Mouse (Mus musculus) embryo, embryonic 10.5 days (tissue): Measurements from ENCODE around the gene Styxl1.

Experiments used
- DNase-seq: peaks from one replicate; pipeline ENCODE4 v3.0.0-alpha.2; 2015; ENCODE audit warnings: low spot score

Styxl1 gene

DNA sequence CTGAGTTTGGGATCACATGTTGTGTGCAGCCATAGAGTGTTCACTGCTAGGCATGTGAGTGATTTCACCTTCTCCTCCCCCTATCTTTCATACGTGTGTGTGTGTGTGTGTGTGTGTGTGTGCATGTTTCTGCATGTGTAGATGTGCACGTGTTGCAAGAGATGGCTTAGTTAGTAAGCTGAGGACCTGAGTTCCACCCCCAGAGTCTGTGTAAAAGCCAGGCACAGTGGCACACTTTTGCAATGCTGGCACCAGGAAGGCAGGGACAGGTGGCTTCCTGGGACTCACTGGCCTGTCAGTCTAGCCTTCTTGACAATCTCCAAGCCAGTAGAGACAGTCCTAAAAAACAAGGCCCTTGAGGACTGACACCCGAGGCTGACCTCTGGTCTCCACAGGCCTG, 13.2 kb downstream of the Styxl1 start:
- DNase-seq, result no peak

DNA sequence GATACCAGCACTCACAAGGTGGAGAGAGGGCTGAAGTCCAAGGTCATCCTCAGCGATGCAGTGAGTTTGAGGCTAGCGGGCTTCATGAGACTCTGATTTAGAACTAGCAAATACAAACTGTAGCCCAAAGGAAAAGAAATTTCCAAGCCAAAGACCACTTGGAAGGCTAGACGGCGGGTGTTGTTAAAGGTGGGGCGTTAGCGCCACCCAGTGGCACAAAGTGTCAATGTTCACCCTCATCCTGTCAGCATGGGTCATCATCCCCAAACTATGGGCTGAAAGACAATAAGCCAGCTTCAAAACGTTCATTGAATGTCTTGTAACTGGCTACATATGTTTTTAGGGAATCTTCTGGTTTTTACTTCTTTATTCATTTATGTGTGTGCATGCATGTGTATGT, 14.7 kb downstream of the Styxl1 start:
- DNase-seq, result peak; percentile 89

DNA sequence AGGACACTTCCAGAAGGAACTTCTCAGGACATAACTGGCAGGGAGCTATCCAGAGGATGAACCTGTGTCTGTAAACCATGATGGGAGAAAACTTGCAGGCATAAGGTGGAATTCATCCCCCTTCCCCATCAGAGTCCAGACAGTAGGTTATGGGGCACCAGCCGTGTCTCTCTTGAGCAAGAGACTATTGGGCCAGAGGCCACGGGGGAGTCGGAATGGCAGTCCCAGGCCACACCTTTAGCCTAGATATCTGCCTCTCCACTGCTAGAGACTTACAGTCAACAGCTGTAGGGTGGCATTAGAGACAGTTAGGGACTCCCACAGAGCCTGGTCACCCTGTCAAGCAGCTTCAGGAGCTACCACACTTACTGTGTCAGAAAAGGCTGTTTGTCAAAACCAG, 16.3 kb downstream of the Styxl1 start:
- no peak for DNase-seq

DNA sequence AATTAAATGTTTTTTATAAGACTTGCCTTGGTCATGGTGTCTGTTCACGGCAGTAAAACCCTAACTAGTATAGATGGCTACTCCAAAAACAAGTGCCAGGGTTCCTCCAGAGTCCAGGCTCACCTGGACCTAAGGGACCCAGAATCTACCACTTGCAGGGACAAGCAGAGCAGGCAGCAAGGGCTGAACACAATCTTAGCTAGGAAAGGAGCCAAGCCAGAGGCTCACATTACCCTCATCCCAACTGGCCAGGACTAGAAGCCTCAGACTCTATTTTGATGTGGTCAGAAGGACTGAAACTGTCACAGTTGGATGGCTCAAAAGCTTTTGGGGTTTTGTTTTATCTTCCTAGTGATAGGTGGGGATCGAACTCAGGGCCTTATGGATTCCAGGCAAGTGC, 26.6 kb downstream of the Styxl1 start:
- DNase-seq, result no peak

DNA sequence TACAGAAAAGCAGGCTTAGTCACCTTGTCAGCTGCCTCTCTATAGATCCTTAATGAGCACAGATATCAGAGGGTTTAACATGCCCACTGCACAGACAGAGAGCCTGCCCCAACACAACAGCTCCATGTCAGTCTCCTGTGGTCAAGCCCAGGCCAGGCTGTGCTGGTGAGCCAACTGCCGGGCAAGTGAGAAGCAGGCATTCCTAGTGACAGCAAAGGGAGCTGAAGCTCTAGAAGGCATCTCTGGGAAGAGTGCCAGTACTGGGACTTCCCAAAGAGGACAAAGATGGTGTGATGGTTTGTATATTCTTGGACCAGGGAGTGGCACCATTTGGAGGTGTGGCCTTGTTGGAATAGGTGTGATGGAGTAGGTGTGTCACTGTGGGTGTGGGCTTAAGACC, 27.1 kb downstream of the Styxl1 start:
- DNase-seq, result no peak

DNA sequence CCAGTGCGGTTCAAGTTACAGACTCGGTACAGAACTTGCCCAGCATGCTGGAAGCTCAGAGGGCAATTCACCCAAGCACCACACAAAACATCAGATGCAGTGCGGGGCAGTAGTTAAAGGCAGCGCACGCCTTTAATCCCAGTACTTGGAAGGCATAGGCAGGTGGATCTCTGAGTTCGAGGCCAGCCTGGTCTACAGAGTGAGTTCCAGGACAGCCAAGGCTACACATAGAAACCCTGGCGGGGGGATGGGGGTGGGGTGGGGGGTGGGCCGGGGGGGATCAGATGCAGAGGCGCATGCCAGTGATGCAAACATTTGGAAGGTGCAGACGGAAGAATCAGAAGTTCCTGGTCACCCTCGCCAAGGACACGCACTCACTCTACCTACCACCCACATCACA, 33.4 kb downstream of the Styxl1 start:
- DNase-seq, result no peak

DNA sequence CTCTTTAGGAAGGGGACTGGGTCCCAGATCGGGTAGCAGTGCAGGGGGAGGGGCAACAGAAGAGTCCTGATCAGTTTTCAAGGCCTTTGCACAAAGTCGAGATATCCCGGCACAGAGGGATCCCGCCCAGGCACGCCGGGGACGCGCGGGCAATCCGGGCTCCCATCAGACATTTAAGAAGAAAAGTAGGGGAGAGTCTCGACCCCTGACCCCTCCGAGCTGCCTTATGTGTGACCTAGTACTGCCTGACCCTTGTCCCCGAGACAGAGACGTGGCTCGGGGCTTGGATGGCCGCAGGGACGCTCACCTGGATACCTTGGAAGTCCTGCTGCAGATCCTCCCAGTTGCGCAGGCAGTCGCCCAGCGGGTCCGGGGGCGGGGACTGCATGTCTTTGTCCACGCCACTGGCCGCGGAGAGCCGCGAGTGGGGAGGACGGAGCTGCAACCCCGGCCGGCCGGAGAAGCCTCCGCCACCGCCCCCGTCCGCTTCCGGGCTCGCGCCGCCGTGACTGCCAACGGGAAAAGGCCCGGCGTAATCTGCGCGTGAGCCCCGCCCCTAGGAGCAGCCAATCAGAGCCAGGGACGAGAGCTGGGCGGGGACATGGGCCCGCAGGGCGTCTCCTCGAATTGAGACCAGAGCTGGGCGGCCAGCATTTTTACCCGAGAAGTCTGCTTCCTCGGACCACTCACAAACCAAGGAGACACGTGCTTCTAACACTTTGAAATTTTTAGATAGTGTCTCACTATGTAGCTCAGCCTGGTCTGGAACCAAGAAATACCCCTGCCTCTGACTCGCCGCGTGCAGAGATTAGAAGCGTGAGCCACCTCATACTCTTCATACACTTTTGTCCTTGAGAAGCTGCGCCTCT, 34.2 kb downstream of the Styxl1 start, which contains the start of gene Tmem120a:
Tmem120a (minus strand) TSS at position 708 of the 869 bp plus-strand sequence.
- DNase-seq, result peak; percentile 97

DNA sequence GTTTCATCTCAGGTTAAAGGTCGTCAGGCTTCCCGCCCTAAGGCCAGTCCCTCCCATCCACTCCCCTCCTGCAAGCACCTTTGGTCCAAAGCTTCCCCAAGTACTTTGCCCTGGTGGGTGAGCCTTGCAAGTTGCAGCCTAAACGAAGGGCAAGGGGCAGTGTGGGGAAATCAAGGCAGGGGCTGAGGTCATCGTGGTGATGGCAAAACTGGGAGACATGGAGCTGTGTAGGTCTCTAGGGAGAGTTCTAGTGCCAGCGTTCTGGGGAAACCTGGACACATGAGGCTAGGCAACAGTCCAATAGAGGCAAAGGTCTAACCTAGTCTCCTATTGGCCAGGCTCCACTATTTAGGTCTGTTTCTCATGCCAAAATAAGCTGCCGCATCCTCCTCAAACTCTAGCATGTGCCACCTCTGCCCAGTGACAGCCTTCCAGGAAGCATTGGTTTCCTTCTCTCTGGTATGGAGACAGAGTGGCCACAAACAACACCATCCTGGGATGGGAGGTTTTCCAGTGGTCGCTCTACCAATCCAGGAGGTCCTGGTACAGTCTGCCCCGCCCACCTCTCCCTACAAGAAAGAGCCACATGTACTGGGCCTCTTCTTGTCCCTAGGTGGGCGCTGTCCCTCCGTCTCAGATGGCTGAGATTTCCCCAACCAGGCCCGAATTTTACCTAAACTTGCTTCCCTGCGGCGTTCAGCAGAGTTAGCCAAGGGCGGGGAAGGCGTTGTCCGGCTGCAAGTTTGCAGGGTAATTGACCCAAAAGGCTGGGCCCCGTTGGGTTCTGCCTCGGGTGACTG, 35.0 kb downstream of the Styxl1 start:
- DNase-seq, result peak; percentile 73

DNA sequence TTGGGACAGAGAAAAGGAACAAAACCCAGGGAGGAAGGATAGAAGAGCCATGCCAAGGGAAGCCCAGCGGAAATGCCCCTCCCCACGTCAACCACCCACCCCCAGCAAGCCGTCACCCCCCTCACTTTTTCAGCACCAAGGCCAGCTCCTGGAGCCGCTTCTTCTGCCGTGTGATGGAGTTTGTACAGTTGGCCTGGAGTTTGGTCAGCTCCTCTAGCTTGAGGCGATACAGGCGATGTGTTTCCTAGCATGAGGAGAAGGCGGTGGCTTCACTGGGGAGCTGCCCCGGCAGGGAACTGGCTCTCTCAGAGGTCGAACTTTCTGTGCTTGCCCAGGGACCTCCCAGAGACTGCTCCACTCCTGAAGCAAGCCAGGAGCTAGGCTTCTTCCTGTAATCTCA, 36.0 kb downstream of the Styxl1 start:
- DNase-seq, result peak; percentile 26

DNA sequence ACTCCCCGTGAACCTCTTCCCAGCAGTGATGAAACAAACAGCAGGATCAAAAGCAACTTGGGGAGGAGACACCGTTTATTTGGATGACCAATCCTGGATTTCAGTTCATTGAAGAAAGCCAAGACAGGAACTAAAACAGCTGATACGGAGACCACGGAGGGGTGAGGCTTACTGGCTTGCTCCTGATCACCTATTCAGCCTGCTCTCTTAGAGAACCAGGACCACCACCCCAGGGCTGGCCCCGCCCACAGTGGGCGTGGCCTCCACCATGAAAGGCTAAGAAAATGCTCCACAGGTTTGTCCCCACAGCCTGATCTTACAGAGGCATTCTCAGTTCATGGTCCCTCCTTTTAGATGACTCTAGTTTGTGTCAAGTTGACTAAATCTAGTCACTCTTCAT, 39.9 kb downstream of the Styxl1 start:
- peak; percentile 20 for DNase-seq

DNA sequence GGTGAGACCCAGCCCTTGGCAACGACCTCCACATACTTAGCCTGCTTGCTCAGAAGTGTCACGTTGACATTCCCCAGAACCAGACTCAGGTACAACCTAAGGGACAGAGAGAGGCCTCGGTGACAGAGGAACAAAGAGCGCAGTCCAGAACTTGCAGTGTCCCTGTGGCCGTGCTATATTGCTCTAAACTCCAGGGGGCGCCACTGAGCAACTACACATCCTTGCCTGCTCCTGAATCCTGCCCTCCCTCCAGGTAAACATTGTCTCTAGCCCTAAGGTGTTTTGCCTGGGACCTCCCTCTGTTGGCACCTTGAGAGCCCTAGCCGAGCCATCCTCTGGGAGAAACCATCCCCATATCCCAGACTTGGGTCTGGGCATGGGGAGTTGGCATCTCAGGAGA, 41.0 kb downstream of the Styxl1 start:
- peak; percentile 18 for DNase-seq

DNA sequence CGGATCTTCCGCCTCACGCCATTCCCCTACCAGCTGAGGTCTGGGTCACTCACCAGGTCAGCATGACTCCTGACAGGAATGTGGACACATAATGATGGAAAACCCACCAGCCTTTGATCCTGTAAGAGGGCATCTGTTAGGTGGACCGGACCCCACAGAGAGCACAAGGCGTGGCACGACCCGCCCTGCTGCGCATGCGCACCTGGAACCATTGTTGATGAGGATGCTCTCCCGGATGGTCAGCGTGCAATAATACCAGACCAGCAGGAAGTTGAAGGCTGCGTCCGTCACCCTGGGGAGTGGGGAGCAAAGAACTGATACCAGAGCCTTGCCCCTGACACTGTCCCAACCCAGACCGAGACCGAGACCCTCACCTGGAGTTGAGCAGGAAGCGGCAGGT, 41.6 kb downstream of the Styxl1 start:
- DNase-seq, result no peak

DNA sequence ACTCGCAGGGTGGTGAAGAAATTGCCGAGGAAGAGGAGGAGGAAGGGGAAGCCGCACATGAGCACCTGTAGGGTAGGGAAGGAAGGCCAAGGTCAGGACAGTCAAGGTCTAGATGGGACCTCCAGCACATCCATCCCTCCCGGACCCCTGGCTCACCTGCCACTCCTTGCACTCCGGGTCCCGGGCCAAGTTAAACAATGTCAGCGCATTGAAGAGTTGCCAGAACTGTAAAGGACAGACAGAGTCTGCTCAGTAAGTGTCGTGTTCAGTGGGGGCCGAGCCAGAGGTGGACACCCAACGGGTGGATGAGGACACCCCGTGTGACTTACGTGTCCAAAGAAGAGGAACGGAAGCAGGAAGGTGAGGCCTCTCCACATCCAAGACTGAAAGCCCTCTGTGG, 42.4 kb downstream of the Styxl1 start:
- no peak for DNase-seq

DNA sequence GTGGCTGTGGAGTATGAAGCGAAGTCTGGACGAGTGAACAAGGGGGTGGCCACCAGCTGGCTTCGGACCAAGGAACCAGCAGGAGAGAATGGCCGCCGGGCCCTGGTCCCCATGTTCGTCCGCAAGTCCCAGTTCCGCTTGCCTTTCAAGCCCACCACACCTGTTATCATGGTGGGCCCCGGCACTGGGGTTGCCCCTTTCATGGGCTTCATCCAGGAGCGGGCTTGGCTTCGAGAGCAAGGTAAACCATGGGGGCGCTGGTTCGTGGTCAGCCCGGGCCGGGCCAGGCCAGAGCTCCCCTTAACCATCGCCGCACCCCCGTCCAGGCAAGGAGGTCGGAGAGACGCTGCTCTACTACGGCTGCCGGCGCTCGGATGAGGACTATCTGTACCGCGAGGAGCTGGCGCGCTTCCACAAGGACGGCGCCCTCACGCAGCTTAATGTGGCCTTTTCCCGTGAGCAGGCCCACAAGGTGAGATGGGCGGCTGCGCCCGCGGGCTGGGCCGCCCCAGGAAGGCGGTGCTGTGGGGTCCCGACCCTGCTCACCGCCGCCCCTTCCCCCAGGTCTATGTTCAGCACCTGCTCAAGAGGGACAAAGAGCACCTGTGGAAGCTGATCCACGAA, 44.0 kb downstream of the Styxl1 start:
- no peak for DNase-seq

DNA sequence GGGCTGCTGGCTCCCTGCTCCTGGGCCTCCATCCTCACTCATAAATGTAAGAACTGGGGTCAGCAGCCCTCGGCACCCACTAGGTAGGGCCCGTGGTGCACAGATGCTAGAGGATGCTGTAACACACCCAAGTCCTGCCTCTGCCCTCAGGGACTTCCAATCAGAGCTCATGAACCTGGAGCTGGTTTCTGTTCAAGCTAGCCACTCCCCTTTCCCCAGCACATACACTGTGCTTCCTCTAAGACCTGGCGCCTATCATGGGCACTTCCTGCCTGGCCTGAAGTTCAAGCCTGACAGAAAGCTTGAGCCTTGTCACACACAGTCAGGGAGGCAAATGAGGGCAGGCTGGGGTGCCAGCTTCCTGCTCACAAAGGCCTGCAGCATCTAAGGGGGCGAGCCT, 45.1 kb downstream of the Styxl1 start:
- no peak for DNase-seq

DNA sequence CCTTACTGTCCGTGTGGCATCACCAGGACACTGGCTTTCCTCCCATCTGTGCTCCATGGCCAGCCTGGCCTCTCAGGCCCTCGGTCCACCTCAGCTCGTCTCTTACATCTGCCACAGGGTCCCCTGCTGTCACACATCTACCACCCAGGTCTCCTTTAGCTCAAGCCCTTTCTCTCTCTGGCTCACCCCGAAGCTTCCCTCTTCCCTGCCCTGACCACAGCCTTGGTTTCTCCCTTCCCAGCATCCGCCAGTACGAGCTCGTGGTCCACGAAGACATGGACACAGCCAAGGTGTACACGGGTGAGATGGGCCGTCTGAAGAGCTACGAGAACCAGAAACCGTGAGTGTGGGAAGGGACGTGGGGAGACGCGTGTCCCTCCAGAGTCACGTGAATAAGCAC, 46.9 kb downstream of the Styxl1 start:
- no peak for DNase-seq

DNA sequence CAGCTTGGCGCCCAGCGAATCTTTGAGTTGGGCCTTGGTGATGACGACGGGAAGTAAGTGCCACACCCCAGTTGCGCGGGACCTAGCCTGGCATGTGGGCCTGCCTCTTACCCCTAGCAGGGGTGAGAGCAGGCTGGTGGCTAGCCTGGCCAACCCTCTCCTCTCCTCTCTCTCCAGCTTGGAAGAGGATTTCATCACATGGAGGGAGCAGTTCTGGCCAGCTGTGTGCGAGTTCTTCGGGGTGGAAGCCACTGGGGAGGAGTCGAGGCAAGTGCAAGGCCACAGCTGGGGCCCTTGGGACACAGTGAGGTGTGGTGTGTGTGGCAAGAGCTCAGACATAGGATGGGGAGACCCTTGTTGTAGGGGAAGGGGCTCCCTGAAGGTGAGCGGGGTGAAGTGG, 47.3 kb downstream of the Styxl1 start:
- no peak for DNase-seq

DNA sequence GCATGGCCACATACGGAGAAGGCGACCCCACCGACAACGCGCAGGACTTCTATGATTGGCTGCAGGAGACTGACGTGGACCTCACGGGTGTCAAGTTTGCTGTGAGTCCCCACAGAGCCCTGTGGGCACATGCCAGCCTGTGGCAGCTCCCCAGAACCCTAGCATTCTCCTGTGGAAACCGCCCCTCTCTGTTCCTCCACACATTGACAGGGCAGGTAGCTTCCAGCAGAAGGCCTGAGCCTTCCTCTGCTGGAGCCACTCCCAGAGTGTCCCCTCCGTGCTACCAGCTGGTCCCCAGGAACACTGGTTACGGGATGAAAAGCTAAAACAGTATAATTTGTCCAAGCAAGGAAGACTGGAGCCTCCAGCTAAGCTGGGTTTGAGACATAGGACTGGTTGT, 47.9 kb downstream of the Styxl1 start:
- no peak for DNase-seq

DNA sequence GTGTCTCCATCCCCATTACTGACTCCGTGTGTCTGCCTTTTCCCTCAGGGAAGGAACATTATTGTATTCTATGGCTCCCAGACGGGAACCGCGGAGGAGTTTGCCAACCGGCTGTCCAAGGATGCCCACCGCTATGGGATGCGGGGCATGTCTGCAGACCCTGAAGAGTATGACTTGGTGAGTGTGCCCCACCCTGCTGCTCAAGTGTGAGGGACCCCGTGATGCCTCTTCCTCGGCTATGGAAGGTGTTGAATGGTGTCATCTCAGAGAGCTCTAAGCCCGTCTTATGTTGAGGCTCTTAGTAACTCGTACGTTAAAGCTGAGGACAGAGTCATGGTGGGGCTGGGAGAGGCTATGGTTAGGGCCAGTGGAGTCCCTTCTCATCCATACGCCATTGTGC, 48.8 kb downstream of the Styxl1 start:
- no peak for DNase-seq

DNA sequence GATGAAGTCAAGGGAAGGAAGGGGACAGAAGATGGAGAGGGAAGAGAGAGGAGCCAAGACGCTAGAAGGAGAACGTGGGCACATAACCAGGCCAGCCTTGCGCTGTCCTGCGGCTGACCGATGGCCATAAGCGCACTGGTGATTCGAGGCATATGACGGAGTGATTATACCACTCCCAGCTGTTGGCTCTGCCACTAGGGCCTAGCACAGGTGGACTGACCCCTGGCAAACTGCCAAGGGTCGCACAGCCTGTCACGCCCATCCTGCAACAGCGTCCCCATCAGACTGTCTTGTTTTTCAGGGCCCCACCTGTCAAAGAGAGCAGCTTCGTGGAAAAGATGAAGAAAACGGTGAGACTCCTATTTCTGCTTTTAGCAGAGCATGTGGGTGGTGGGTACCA, 49.8 kb downstream of the Styxl1 start:
- no peak for DNase-seq

DNA sequence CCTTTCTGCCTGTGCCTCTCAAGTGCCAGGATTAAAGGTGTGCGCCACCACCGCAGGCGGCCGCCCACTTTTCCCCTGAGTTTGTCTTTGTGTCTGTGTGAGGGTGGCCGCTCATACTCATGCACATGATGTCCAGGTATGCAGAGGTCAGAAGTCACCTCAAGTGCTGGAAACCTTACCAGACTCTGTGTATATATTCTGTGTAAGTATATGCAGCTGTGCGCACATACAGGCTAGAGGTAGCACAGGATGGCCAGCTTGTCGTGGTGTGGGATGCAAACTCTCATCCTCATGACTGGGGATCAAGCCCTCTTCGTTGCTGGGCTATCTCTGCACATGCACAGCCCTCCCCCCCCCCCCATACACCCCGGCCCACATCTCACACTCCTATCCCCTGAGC, 50.3 kb downstream of the Styxl1 start:
- DNase-seq, result no peak

DNA sequence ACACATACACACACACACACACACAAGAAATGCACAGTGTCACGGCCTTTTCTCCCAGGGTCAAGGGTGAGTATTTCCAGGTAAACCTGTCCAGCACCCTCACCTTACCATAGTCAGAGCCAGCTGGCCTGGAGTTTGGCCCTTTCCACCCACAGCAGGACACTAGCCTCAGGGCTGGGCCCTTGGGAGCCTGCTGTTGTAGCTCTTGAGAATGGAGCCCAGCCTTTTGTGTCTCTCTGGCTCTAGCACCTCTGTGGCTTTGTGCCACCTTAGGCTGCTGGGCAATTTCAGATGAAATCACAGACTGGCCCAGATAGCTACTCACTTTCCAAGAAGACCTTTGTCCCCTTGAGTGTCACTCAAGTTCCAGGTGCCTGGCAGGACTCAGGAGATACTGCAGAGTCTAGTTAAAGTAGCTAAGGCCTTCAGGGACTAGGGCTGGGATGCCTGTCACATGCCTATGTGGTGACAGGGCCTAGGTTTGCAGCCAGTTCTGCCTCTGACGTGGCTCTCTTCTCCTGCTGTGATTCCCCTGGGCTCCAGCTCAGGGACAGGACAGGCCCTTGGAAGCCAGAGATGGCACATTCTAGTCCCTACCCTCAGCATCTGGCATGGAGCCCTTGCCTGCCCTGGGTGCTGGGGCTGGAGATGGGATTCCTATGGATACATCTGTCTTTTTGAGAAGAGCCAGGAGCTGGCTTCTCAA, 51.4 kb downstream of the Styxl1 start:
- DNase-seq, result no peak
